9 mouse cellular contexts compared by ENCODE assay signal in genomic region chr6:148259979-148260728, GRCm38 (mm10). TPM values are rescaled to one million over a fixed set of nuclear protein-coding genes. Genes with fewer than 3 reads are reported as not detected.
DNase-seq lines count a peak whose midpoint lies in the region; ATAC-seq and TF ChIP-seq lines count a peak whose summit lies in the region.
"Had no signal": no experiment of that assay in that cellular context is flagged by ENCODE, and none has a peak within 500 bp of the region (broad histone marks: within the 10 kb centered on the region; RNA-seq: fewer than 3 reads in every experiment).

No protein-coding gene starts in this region.

- no peaks in the 10 kb centered on the region for H3K27me3 ChIP-seq in intestine, embryonic 14.5 days (replicated peaks; ENCODE audit: control insufficient read depth, insufficient read depth, low read length)
- H3K27me3 ChIP-seq in intestine, postnatal 0 days (replicated peaks; ENCODE audit: control insufficient read depth, insufficient read depth, low read length), result no peaks in the 10 kb centered on the region
- H3K27me3 ChIP-seq in hindbrain, embryonic 14.5 days (ENCODE audit: control insufficient read depth, insufficient read depth, low read length), result no peaks in the 10 kb centered on the region
- H3K27me3 ChIP-seq in midbrain, embryonic 16.5 days (ENCODE audit: control insufficient read depth, insufficient read depth, low read depth, low read length), result no peaks in the 10 kb centered on the region
- no peaks in the 10 kb centered on the region for H3K27me3 ChIP-seq in heart, adult 2 months (ENCODE audit: control insufficient read depth, insufficient read depth, low read length)
- H3K27me3 ChIP-seq: CH12.LX had no signal

- no peak overlapping the region for H3K9ac ChIP-seq in intestine, embryonic 14.5 days (ENCODE audit: low read length)
- no peak overlapping the region for H3K9ac ChIP-seq in intestine, postnatal 0 days (ENCODE audit: low read depth, low read length)
- H3K9ac ChIP-seq in hindbrain, embryonic 14.5 days, result no peak overlapping the region
- H3K9ac ChIP-seq in midbrain, embryonic 16.5 days (ENCODE audit: low read depth, low read length), result no peak overlapping the region
- no peak overlapping the region for H3K9ac ChIP-seq in heart, adult 2 months (ENCODE audit: low read depth, low read length)

- intact Hi-C loops in left cerebral cortex, postnatal 10 days (cut with DNase I), result no loop called here
- intact Hi-C loops in heart, adult 2 months (cut with DNase I), result no loop called here

- H3K4me1 ChIP-seq in intestine, embryonic 14.5 days (replicated peaks; ENCODE audit: control insufficient read depth, insufficient read depth, low read length), result peaks cover 23% of the 10 kb centered on the region
- H3K4me1 ChIP-seq in intestine, postnatal 0 days (replicated peaks; ENCODE audit: control insufficient read depth, insufficient read depth, low read length), result no peaks in the 10 kb centered on the region
- H3K4me1 ChIP-seq in hindbrain, embryonic 14.5 days (replicated peaks; ENCODE audit: control insufficient read depth, insufficient read depth, low read length), result peaks cover 5% of the 10 kb centered on the region; the same call in 1 of the 2 replicates
- H3K4me1 ChIP-seq in midbrain, embryonic 16.5 days (ENCODE audit: control insufficient read depth, insufficient read depth, low read length), result peaks cover 5% of the 10 kb centered on the region; the same call in 1 of the 2 replicates
- no peaks in the 10 kb centered on the region; the same call in 1 of the 2 replicates for H3K4me1 ChIP-seq in heart, adult 2 months (ENCODE audit: control insufficient read depth, insufficient read depth, low read length)

- no peak overlapping the region for H3K4me3 ChIP-seq in intestine, embryonic 14.5 days (ENCODE audit: low read depth, low read length)
- no peak overlapping the region for H3K4me3 ChIP-seq in intestine, postnatal 0 days (ENCODE audit: low read depth, low read length)
- no peak overlapping the region for H3K4me3 ChIP-seq in hindbrain, embryonic 14.5 days (replicated peaks; ENCODE audit: low read length)
- H3K4me3 ChIP-seq in midbrain, embryonic 16.5 days (ENCODE audit: low read depth, low read length), result no peak overlapping the region
- no peak overlapping the region for H3K4me3 ChIP-seq in heart, adult 2 months

- ATAC-seq in intestine, embryonic 14.5 days (replicated peaks; ENCODE audit: low FRiP score, low TSS enrichment, low read depth), result 0 out of 2 replicates have a peak, but pooled peaks have one; percentile 32
- no peak for ATAC-seq in intestine, postnatal 0 days
- ATAC-seq in hindbrain, embryonic 14.5 days (ENCODE audit: low FRiP score), result peak; percentile 86
- ATAC-seq in midbrain, embryonic 16.5 days, result peak; percentile 84

- H3K9me3 ChIP-seq in intestine, embryonic 14.5 days (ENCODE audit: control insufficient read depth, low read length), result no peaks in the 10 kb centered on the region
- no peaks in the 10 kb centered on the region for H3K9me3 ChIP-seq in intestine, postnatal 0 days (ENCODE audit: control insufficient read depth)
- H3K9me3 ChIP-seq in hindbrain, embryonic 14.5 days (ENCODE audit: control insufficient read depth, low read length), result no peaks in the 10 kb centered on the region
- no peaks in the 10 kb centered on the region for H3K9me3 ChIP-seq in midbrain, embryonic 16.5 days (replicated peaks; ENCODE audit: control insufficient read depth, low read length, poor library complexity, severe bottlenecking)

- TF ChIP-seq EP300 in heart, adult 2 months (IDR thresholded peaks at IDR 0.05; ENCODE audit: insufficient read depth, low read depth, low read length), result no peak

- H3K4me2 ChIP-seq in intestine, embryonic 14.5 days (ENCODE audit: low read length), result no peak overlapping the region
- no peak overlapping the region for H3K4me2 ChIP-seq in intestine, postnatal 0 days (replicated peaks; ENCODE audit: low read depth)
- no peak overlapping the region for H3K4me2 ChIP-seq in hindbrain, embryonic 14.5 days (replicated peaks)
- H3K4me2 ChIP-seq in midbrain, embryonic 16.5 days (ENCODE audit: low read length), result no peak overlapping the region

- H3K36me3 ChIP-seq in intestine, embryonic 14.5 days (ENCODE audit: control insufficient read depth, insufficient read depth, low read length), result no peaks in the 10 kb centered on the region
- H3K36me3 ChIP-seq in intestine, postnatal 0 days (ENCODE audit: control insufficient read depth, insufficient read depth), result no peaks in the 10 kb centered on the region
- no peaks in the 10 kb centered on the region for H3K36me3 ChIP-seq in hindbrain, embryonic 14.5 days (replicated peaks; ENCODE audit: control insufficient read depth, insufficient read depth)
- H3K36me3 ChIP-seq in midbrain, embryonic 16.5 days (ENCODE audit: control insufficient read depth, insufficient read depth, low read length), result no peaks in the 10 kb centered on the region
- H3K36me3 ChIP-seq in heart, adult 2 months (ENCODE audit: control insufficient read depth, insufficient read depth, low read length), result 0 out of 2 replicates have a peak, but pooled peaks cover 2% of the 10 kb centered on the region

- H3K27ac ChIP-seq in intestine, embryonic 14.5 days (ENCODE audit: low read depth), result peak overlapping the region; percentile 55
- no peak overlapping the region for H3K27ac ChIP-seq in intestine, postnatal 0 days (ENCODE audit: low read depth, low read length)
- peak overlapping the region; percentile 45; the same call in 1 of the 2 replicates for H3K27ac ChIP-seq in hindbrain, embryonic 14.5 days
- peak overlapping the region; percentile 39; the same call in 1 of the 2 replicates for H3K27ac ChIP-seq in midbrain, embryonic 16.5 days (ENCODE audit: low read length)
- no peak overlapping the region for H3K27ac ChIP-seq in heart, adult 2 months

- no peak for DNase-seq in intestine, embryonic 14.5 days (ENCODE audit: low spot score)
- peak; percentile 28 for DNase-seq in embryo, embryonic 9.5 days (ENCODE audit: extremely low spot score)
- peak; percentile 55 for DNase-seq in hindbrain, embryonic 14.5 days (ENCODE audit: low spot score)
- DNase-seq in left cerebral cortex, postnatal 10 days (ENCODE audit: extremely low spot score in 1 of 2, low spot score in 2 of 2), result no peak
- no peak for DNase-seq in right cerebral cortex, postnatal 14 days
- no peak for DNase-seq in heart, adult 2 months

- 24% methylated on average over 4 of the region's 4 CpGs for WGBS in intestine, embryonic 14.5 days
- WGBS in intestine, postnatal 0 days, result 54% methylated on average over 4 of the region's 4 CpGs
- 35% methylated on average over 4 of the region's 4 CpGs for WGBS in hindbrain, embryonic 14.5 days
- WGBS in midbrain, embryonic 16.5 days, result 45% methylated on average over 4 of the region's 4 CpGs
- WGBS in heart, adult 2 months, result 68% methylated on average over 4 of the region's 4 CpGs

- TF ChIP-seq POLR2A in heart, adult 2 months (IDR thresholded peaks at IDR 0.05; ENCODE audit: insufficient read depth, low read depth, low read length), result no peak

- H3K79me2 ChIP-seq in heart, adult 2 months (replicated peaks; ENCODE audit: control insufficient read depth, insufficient read depth, low read length), result no peaks in the 10 kb centered on the region

- TF ChIP-seq CTCF in intestine, postnatal 0 days (IDR thresholded peaks at IDR 0.05; ENCODE audit: low read depth), result no peak
- TF ChIP-seq CTCF in heart, adult 2 months (IDR thresholded peaks at IDR 0.05), result no peak

RNA-seq across cellular contexts. Expression of gene Ergic2, which starts 48.0 kb away (rescaled TPM):
- polyA plus RNA-seq in intestine, embryonic 14.5 days (2014; fragmentation: Nextera tagmentation; extraction: Ambion mirVana), result 169 and 185 TPM in 2 replicates
- polyA plus RNA-seq in intestine, postnatal 0 days (2015; fragmentation: Nextera tagmentation; extraction: Ambion mirVana), result 198 and 202 TPM in 2 replicates
- polyA plus RNA-seq in hindbrain, embryonic 14.5 days (2014; fragmentation: Nextera tagmentation; extraction: Ambion mirVana), result 207 and 220 TPM in 2 replicates
- 200 and 214 TPM in 2 replicates for polyA plus RNA-seq in midbrain, embryonic 16.5 days (2015; fragmentation: Nextera tagmentation; extraction: Ambion mirVana)
- total RNA-seq in left cerebral cortex, postnatal 10 days (2021), result 10 to 100 TPM; 82.0 to 88.2 TPM
- total RNA-seq in heart, adult 2 months (2021), result 10 to 100 TPM; 60.0 to 61.0 TPM
- 31.4 and 63.3 TPM in 2 replicates for polyA plus RNA-seq in heart, adult 2 months (2012; rRNA removed)

Comparison
In these comparisons a context has a peak if more than half of its experiments do, and no peak if none do; other contexts are left out.
1. H3K27ac ChIP-seq: peak in intestine, embryonic 14.5 days (single experiment), hindbrain, embryonic 14.5 days (single experiment) and midbrain, embryonic 16.5 days (single experiment); none in intestine, postnatal 0 days (single experiment) and heart, adult 2 months (single experiment).
2. DNase-seq: peak in embryo, embryonic 9.5 days (single experiment) and hindbrain, embryonic 14.5 days (single experiment); none in intestine, embryonic 14.5 days (single experiment), left cerebral cortex, postnatal 10 days (0 of 2), right cerebral cortex, postnatal 14 days (single experiment) and heart, adult 2 months (0 of 2).